Mouse (Mus musculus) layer of hippocampus, adult 18-20 months (tissue): ENCODE data around the gene Abcf3. TPM values are rescaled to one million over a fixed set of nuclear protein-coding genes. Genes with fewer than 3 reads are reported as not detected.
A peak's percentile ranks its signal among the peaks of the same experiment; 100 is the strongest.

ENCODE experiments used
- DNase-seq, 2 experiments: peaks; one replicate each; pipeline ENCODE4 v3.0.0; 2022; ENCODE audit warnings: low spot score in 2 of 2
- long read RNA-seq: library from polyadenylated mRNA; stranded (forward); transcript quantifications from one replicate; pipeline ENCODE4 v2.0.0, GENCODE M21; 2021
- total RNA-seq, 2 experiments: library from RNA; stranded (reverse); gene quantifications; 2 replicates each; pipeline ENCODE4 v1.2.3; 2021

Gene Abcf3
- 100 to 1,000 TPM; 100 TPM for total RNA-seq
- long read RNA-seq, transcript Abcf3-201 (21 exons, 3,090 nt) = major isoform, 105 of 125 reads
- long read RNA-seq, partial matches to known transcripts = 8 of 125 reads
- long read RNA-seq, other reads (novel, unspliced or antisense) = 12 of 125 reads

- DNase-seq = peak; percentile 99
These were observed at the start of gene Abcf3 for GRCm38 (mm10) chr16:20548096-20548948. Gene Abcf3, plus strand, starts transcription at chr16:20548577.

DNA sequence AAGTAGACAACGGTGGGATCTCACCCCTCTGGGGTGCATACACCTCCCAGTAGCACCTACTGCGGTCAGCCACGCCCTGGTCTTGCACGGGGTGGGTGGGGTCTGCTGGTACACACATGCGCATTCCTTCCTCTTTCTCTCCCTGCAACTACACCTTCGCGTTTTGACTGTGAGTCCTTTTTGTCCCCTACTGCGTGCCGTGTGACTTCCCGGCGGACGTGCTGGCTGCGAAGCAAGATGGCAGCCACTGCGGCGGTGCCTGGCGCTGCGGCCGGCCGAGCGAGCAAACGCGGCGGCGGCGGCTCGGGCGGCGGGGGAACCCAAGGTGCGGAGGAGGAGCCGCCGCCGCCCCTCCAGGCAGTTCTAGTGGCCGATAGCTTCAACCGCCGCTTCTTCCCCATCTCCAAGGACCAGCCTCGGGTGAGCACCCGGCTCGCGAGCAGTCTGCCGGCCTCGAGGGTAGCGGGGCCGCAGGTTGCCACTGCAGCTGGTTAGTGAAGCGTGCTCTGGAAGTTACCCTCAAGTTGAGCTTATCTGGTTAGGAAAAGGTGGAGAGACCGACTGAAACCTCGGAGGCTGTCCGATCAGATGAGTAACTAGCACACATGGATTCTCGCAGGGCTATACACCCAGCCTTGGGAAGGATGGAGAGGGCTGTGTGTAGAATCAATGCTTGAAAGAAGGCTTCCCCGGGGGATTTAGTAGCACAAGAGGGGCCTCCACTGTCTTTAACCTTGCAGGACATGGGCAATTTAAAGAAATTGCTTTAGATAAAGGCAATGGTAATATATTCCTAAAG is 49.5 kb upstream of the Abcf3 start, which contains the start of gene Eif2b5:
Eif2b5 (plus strand) TSS at position 141 of the 799 bp plus-strand sequence.
- DNase-seq = peak; percentile 94 to 97

- no peak for DNase-seq
These were observed 42.4 kb upstream of the Abcf3 start for GRCm38 (mm10) chr16:20506000-20506399.

- DNase-seq = no peak
These were observed 39.0 kb upstream of the Abcf3 start for GRCm38 (mm10) chr16:20509349-20509748.

GRCm38 (mm10) chr16:20511277-20511847 is 37.0 kb upstream of the Abcf3 start:
- DNase-seq = no peak

- no peak for DNase-seq
These were observed 32.3 kb upstream of the Abcf3 start for GRCm38 (mm10) chr16:20516032-20516431.

GRCm38 (mm10) chr16:20516726-20517201 is 31.6 kb upstream of the Abcf3 start, which contains the start of gene Dvl3:
Gene Dvl3, plus strand, starts transcription at chr16:20516982.
- DNase-seq = peak; percentile 83 to 86

GRCm38 (mm10) chr16:20517216-20517615 is 31.2 kb upstream of the Abcf3 start:
- DNase-seq = no peak

DNA sequence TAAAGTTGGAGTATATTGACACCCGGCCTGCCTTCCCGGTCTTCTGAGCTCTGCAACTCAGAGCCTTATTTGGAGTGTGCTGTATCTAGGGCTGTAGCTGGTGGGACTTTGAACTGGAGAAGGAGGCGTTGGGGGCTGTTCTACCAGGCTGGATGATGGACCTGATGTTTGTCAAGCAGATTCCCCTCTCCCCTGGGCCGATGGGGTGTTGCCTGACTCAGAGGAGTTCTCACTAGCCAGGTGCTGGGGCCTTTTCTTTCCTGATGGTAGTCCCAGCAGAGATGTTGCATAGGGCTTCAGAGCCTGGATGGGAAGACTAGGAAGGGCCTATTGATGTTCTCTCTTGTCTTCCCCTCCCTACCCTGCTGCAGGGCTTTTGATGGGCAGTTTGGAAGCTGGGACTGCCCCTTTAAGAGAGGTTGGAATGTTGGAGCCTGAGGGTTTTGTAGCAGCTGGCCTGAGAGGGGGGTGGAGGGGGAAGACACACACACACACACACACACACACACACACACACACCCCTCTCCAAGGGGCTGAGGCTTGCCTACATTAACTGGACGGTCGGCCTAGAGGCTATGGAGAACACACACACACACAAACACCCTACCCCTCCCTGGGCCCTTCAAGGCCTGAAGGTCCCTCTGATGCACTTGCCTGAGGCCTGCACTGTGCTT is 30.5 kb upstream of the Abcf3 start:
- no peak for DNase-seq

DNA sequence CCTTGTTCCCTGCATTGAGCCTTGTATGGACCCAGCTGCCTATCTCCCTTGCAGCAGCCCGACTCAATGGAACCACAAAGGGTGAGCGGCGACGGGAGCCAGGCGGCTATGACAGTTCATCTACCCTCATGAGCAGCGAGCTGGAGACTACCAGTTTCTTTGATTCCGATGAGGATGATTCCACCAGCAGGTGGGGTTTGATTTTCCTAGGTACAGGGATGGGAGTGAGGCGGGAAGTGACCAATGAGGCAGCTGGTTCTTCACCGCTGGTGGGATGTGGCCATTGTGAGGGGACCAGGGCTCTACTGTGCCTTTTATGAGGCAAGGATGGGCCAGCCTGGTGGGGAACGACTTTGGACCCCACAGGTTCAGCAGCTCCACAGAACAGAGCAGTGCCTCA is 24.5 kb upstream of the Abcf3 start:
- DNase-seq = no peak

DNA sequence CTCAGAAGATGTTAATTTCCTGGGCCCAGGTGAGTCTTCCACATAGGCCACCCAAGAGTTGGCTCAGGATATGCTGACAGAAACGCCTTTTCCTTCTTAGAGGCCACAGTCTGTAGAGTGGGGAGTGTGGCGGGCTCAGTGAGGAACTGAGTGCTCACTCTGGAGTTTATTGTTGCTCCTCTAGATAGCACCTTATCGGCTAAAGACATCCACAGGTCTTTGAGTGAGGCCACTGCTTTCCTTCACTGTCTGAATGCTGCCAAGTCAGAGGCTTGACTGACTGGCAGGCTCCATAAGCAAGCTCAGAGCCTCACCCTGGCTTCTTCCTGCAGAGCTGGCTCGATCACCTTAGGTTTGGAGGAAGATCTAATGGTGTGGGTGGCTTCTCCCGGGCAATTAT is 19.6 kb upstream of the Abcf3 start:
- DNase-seq = no peak

- DNase-seq = no peak
These were observed 19.0 kb upstream of the Abcf3 start for GRCm38 (mm10) chr16:20529375-20529774.

DNA sequence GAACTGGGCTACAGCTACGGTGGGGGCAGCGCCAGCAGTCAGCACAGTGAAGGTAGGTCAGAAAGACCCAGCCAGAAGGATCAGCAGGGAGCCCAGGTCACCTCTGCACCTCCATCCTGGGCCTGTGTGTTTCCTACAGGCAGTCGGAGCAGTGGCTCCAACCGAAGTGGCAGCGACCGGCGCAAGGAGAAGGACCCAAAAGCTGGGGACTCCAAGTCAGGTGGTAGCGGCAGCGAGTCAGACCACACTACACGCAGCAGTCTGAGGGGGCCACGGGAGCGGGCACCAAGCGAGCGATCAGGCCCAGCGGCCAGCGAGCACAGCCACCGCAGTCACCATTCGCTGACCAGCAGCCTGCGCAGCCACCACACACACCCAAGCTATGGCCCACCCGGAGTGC is 17.4 kb upstream of the Abcf3 start:
- no peak for DNase-seq

- DNase-seq = no peak
These were observed 13.6 kb upstream of the Abcf3 start for GRCm38 (mm10) chr16:20534617-20535295.

DNA sequence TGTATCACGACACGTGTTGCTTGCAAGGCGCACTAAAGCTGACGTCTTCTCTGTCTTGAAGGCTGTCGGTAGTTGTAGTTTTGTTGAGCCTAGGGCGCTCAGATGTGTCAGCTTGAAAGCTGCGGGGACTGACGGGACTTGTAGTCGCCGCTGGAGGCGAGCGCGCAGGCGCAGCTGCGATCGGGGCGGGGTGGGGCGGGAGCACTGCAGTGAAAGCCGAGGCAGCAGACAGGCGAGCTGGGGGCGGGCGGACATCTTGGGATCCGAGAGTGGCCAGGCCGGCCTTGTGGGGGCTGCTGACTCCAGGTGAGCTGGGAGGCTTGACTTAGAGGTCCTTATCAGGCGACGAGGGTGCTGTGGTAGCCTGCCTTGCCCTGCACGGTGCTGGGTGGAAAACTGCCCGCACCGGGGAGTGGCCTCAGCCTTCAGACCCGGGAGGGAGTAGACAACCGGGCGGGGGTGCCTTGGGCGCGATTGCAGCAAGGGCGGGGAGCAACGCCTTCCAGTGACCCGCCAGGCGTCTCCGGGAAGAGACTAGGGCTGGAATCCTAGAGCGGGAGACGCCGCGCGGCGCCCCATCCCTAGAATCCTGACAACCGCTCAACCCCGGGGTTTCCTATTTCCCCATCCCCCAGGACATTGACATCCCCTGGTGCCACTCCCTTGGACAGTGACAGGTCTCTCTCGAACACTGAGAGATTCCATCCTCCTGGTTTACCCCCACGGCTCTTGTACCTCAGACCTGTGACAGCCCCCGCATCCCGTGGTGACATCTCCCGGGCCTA is 12.9 kb upstream of the Abcf3 start, which contains the start of gene Ap2m1:
Ap2m1 (plus strand) TSS at position 183 of the 785 bp plus-strand sequence.
- DNase-seq = peak; percentile 95 to 98

- DNase-seq = no peak
These were observed 12.2 kb upstream of the Abcf3 start for GRCm38 (mm10) chr16:20536081-20536665.

GRCm38 (mm10) chr16:20537071-20537471 is 11.3 kb upstream of the Abcf3 start:
- peak in 1 of 2 experiments; percentile 26 for DNase-seq

DNA sequence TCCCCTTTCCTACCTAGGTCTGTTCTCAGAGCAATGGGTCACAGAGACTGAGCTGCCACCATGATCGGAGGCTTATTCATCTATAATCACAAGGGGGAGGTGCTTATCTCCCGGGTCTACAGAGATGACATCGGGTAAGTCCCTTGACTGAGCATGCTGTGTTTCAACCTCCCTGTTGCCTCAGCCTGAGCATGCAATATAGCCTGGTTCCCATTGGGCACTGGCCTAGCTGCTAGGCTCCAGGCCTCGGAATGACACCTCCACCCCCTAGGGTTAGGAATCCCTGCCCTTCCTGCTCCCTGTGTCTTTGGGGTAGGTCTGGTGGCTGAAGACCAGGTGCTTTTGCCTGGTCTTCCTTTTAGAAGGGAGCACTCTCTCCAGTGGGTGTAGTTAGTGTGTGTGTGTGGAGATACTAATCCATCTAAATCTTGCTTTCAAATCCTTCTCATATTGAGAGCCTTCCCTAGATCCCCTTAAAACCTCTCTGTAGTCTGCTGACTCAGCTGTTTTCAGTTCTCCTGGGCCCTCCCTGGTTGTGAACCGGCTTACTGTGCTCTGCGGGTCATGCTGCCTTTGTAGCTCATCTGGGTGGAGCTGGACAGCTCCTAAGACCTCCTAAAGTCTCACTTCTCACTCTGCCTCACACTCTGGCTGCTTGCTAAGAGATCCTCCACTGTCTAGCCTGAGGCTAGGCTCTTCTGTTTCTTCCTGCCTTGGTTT is 10.6 kb upstream of the Abcf3 start:
- DNase-seq = no peak
